Mouse (Mus musculus) limb, embryonic 14.5 days (tissue): ENCODE results near the gene Tmem214. TPM values are rescaled to one million over a fixed set of nuclear protein-coding genes. Genes with fewer than 3 reads are reported as not detected.

Experiments
- ATAC-seq: fragments of 200-750 bp; cut with Nextera tagmentation; 2 replicates; pipeline ENCODE4 v1.8.0; 2017; ENCODE audit warnings: low read depth, moderate number of reproducible peaks, moderate TSS enrichment; ENCODE audit not compliant: low FRiP score
- DNase-seq: peaks from one replicate; pipeline ENCODE4 v3.0.0-alpha.2; 2015; ENCODE audit warnings: low spot score
- H3K27ac ChIP-seq: fragments of 300-500 bp; sonication (generic); replicated peaks from 2 replicates; pipeline ENCODE4 v1.5.1; 2014; ENCODE audit warnings: low read depth, mild to moderate bottlenecking, low read length, moderate library complexity, mixed read lengths
- H3K27me3 ChIP-seq: fragments of 300-500 bp; sonication (generic); 2 replicates; pipeline ENCODE4 v1.6.1; 2014; ENCODE audit warnings: low read length, mixed read lengths; ENCODE audit not compliant: control insufficient read depth, insufficient read depth
- H3K36me3 ChIP-seq: fragments of 300-500 bp; sonication (generic); 2 replicates; pipeline ENCODE4 v1.6.1; 2014; ENCODE audit warnings: mild to moderate bottlenecking, low read length, moderate library complexity, mixed read lengths; ENCODE audit not compliant: control insufficient read depth, insufficient read depth
- H3K4me1 ChIP-seq: fragments of 300-500 bp; sonication (generic); 2 replicates; pipeline ENCODE4 v1.6.1; 2014; ENCODE audit warnings: antibody characterized with exemption, low read length, mixed read lengths; ENCODE audit not compliant: control insufficient read depth, insufficient read depth
- H3K4me2 ChIP-seq: fragments of 300-500 bp; sonication (generic); replicated peaks from 2 replicates; pipeline ENCODE4 v1.6.1; 2014; ENCODE audit warnings: low read depth, mild to moderate bottlenecking, low read length, moderate library complexity; ENCODE audit not compliant: severe bottlenecking
- H3K4me3 ChIP-seq: fragments of 300-500 bp; sonication (generic); replicated peaks from 2 replicates; pipeline ENCODE4 v1.5.1; 2014; ENCODE audit warnings: low read length
- H3K9ac ChIP-seq: fragments of 300-500 bp; sonication (generic); 2 replicates; pipeline ENCODE4 v1.6.1; 2014; ENCODE audit warnings: mild to moderate bottlenecking, low read depth, low read length, moderate library complexity; ENCODE audit not compliant: severe bottlenecking
- H3K9me3 ChIP-seq: fragments of 300-500 bp; sonication (generic); 2 replicates; pipeline ENCODE4 v1.6.1; 2016; ENCODE audit warnings: low read length; ENCODE audit not compliant: control insufficient read depth
- POLR2A ChIP-seq: fragments of 200-500 bp; IDR thresholded peaks from 2 replicates; pipeline ENCODE4 v1.8.0; 2012; ENCODE audit warnings: inconsistent platforms, mild to moderate bottlenecking, moderate library complexity, borderline replicate concordance; ENCODE audit not compliant: insufficient read depth, insufficient read length; ENCODE audit errors: extremely low read depth
- WGBS: fragments of 180-500 bp; shearing (Covaris S2); extraction: QIAGEN DNeasy Blood & Tissue Kit; methylation state at CpG from one replicate; pipeline ENCODE4 v1.1.7; 2014; 5-methylcytosine and 5-hydroxymethylcytosine counted together
- polyA plus RNA-seq, 2 experiments: library from polyadenylated mRNA; depleted of rRNA in 1 of 2; stranded (reverse) in 1 of 2; unstranded in 1 of 2; fragments of >200 nt; fragmentation: Nextera tagmentation in 1 of 2; extraction: Ambion mirVana in 1 of 2; gene quantifications; 2 replicates each; pipeline versions ENCODE4 v1.2.1 to v1.2.3; 2012 to 2014

Tmem214 gene
- polyA plus RNA-seq, 2 experiments, result 81.8 to 115 TPM

DNA sequence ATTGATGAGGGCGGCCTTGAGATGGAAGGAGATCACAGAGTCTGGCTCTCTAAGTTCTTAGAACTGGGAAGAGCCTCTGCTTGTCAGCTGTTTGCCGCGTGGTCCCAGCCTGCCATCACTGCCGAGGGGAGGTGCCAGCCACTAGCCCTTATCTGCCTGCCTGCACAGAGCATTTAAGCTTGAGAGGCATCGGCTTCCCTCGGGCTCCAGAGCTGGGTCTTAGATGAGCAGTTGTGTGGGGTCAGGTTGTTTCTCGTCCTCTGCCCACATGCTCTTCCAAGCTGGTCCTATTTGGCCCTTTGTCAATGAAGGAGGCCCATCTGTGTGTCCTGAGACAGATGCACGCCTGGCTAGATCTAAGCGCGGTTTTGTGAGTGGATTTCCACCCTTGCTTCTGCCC, 42.6 kb upstream of the Tmem214 start:
- Histone ChIP-seq H3K9ac (no peak overlapping the region), H3K36me3 (no peaks in the 10 kb centered on the region), H3K9me3 (no peaks in the 10 kb centered on the region), H3K4me1 (no peaks in the 10 kb centered on the region), H3K4me2 (no peak overlapping the region), H3K4me3 (no peak overlapping the region), H3K27me3 (no peaks in the 10 kb centered on the region), H3K27ac (no peak overlapping the region)
- TF ChIP-seq POLR2A, result no peak
- DNase-seq (no peak), ATAC-seq (no peak)
- WGBS, result 67% methylated on average over 10 of the region's 10 CpGs

DNA sequence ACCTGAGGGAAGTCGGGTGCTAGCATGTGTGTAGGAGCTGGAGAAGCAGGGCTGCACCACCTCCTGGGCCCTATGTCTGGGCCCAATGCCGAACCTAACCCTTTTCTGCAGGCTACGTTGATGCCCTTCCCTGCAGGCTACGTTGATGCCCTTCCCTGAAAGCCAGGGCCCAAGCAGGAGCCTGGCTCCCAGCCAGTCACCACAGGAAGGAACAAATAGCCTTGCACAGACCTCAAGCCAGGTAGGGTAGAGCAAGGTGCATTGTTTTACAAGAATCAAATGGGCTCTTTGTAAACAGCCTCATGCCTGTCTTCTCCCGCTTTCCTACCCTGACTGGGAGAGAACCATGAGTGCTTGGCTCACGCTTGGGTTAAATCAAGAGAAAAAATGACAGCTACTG, 42.0 kb upstream of the Tmem214 start:
- Histone ChIP-seq H3K27me3 (no peaks in the 10 kb centered on the region), H3K36me3 (no peaks in the 10 kb centered on the region), H3K9ac (no peak overlapping the region), H3K4me2 (no peak overlapping the region), H3K4me1 (no peaks in the 10 kb centered on the region), H3K27ac (no peak overlapping the region), H3K9me3 (no peaks in the 10 kb centered on the region), H3K4me3 (no peak overlapping the region)
- 76% methylated on average over 6 of the region's 6 CpGs for WGBS
- ATAC-seq (no peak), DNase-seq (no peak)
- TF ChIP-seq POLR2A, result no peak

GRCm38 (mm10) chr5:30833416-30833815, 34.4 kb upstream of the Tmem214 start:
- DNase-seq (no peak), ATAC-seq (no peak)
- H3K4me1 ChIP-seq, result no peaks in the 10 kb centered on the region
- TF ChIP-seq POLR2A, result no peak
- H3K4me2 ChIP-seq, result no peak overlapping the region
- 91% methylated on average over 3 of the region's 3 CpGs for WGBS
- H3K36me3 ChIP-seq, result 0 out of 2 replicates have a peak, but pooled peaks cover 4% of the 10 kb centered on the region
- no peaks in the 10 kb centered on the region for H3K27me3 ChIP-seq
- no peaks in the 10 kb centered on the region for H3K9me3 ChIP-seq
- H3K9ac ChIP-seq, result no peak overlapping the region
- H3K4me3 ChIP-seq, result no peak overlapping the region
- H3K27ac ChIP-seq, result no peak overlapping the region

GRCm38 (mm10) chr5:30839731-30840130, 28.1 kb upstream of the Tmem214 start:
- Histone ChIP-seq H3K9me3 (no peaks in the 10 kb centered on the region), H3K4me1 (no peaks in the 10 kb centered on the region), H3K4me3 (no peak overlapping the region), H3K9ac (no peak overlapping the region), H3K36me3 (0 out of 2 replicates have a peak, but pooled peaks cover 4% of the 10 kb centered on the region), H3K4me2 (no peak overlapping the region), H3K27me3 (no peaks in the 10 kb centered on the region), H3K27ac (no peak overlapping the region)
- TF ChIP-seq POLR2A, result no peak
- no peak for ATAC-seq
- 72% methylated on average over 2 of the region's 2 CpGs for WGBS
- DNase-seq, result no peak

- no peak for TF ChIP-seq POLR2A
- Histone ChIP-seq H3K4me3 (no peak overlapping the region), H3K4me2 (no peak overlapping the region), H3K27me3 (no peaks in the 10 kb centered on the region), H3K9ac (no peak overlapping the region), H3K9me3 (no peaks in the 10 kb centered on the region), H3K27ac (no peak overlapping the region), H3K4me1 (no peaks in the 10 kb centered on the region), H3K36me3 (no peaks in the 10 kb centered on the region)
- no peak for DNase-seq
- ATAC-seq, result no peak
- 42% methylated on average over 3 of the region's 3 CpGs for WGBS
Observed at GRCm38 (mm10) chr5:30841896-30842295, 25.9 kb upstream of the Tmem214 start.
